In the genomic region with DNA sequence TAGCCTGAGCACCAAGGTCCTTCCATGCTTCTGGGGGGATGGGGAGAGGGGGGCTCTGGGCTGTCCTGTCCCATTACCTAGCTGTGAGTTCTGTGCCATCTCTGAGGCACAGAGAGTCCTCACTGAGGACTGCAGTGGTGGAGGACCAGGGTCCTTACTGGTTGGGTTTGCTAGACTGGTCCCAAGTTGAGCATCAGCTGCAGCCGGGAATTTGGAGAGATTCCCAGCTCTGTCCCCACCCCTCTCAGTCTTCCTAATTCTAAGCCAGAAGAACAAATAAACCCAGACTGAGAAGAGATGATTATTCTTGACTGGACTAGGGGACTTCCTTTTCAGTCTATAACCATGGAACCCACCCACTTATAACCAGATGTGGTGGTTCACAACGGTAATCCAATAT, we compare ENCODE assay signal across 12 mouse cellular contexts. TPM values are rescaled to one million over a fixed set of nuclear protein-coding genes. Genes with fewer than 3 reads are reported as not detected.
DNase-seq lines count a peak whose midpoint lies in the region; ATAC-seq lines count a peak whose summit lies in the region.
"Had no signal": no experiment of that assay in that cellular context is flagged by ENCODE, and none has a peak within 500 bp of the region (broad histone marks: within the 10 kb centered on the region; RNA-seq: fewer than 3 reads in every experiment).

No protein-coding gene starts in this region.

- no peak overlapping the region for H3K4me3 ChIP-seq in kidney, embryonic 14.5 days (ENCODE audit: low read length)
- H3K4me3 ChIP-seq in embryonic facial prominence, embryonic 10.5 days = 0 out of 2 replicates have a peak overlapping the region, but pooled peaks have one; percentile 23
- no peak overlapping the region for H3K4me3 ChIP-seq in limb, embryonic 10.5 days

- no peaks in the 10 kb centered on the region for H3K9me3 ChIP-seq in kidney, embryonic 14.5 days (ENCODE audit: control insufficient read depth, low read length)
- H3K9me3 ChIP-seq in embryonic facial prominence, embryonic 10.5 days = no peaks in the 10 kb centered on the region
- H3K9me3 ChIP-seq in limb, embryonic 10.5 days (replicated peaks) = no peaks in the 10 kb centered on the region

- H3K27me3 ChIP-seq in kidney, embryonic 14.5 days (ENCODE audit: control insufficient read depth, insufficient read depth, low read length) = no peaks in the 10 kb centered on the region
- H3K27me3 ChIP-seq in embryonic facial prominence, embryonic 10.5 days (replicated peaks; ENCODE audit: low read depth, poor library complexity, severe bottlenecking) = no peaks in the 10 kb centered on the region
- 0 out of 2 replicates have a peak, but pooled peaks cover 3% of the 10 kb centered on the region for H3K27me3 ChIP-seq in limb, embryonic 10.5 days (ENCODE audit: low read depth, poor library complexity, severe bottlenecking)

- no peak for ATAC-seq in kidney, embryonic 14.5 days (ENCODE audit: low FRiP score, low TSS enrichment)
- no peak for ATAC-seq in erythroblast, adult 5-6 weeks (replicated peaks; ENCODE audit: low FRiP score, poor library complexity, severe bottlenecking)

- no peak for DNase-seq in kidney, adult 8-10 months
- peak; percentile 62 for DNase-seq in NIH3T3 (ENCODE audit: low read depth)
- no peak for DNase-seq in embryonic facial prominence, embryonic 10.5 days (ENCODE audit: low spot score)
- no peak for DNase-seq in limb, embryonic 10.5 days (ENCODE audit: low spot score)
- no peak for DNase-seq in ovary, adult 18-20 months (ENCODE audit: low spot score)
- DNase-seq in c-Kit-positive CD71-positive TER-119-positive erythroid progenitor cells, embryonic 14.5 days (ENCODE audit: low spot score) = no peak
- DNase-seq: right cerebral cortex, adult 18-20 months had no signal

- H3K4me1 ChIP-seq in kidney, embryonic 14.5 days (ENCODE audit: control insufficient read depth, insufficient read depth, low read length) = peaks cover 23% of the 10 kb centered on the region
- H3K4me1 ChIP-seq in embryonic facial prominence, embryonic 10.5 days = peaks cover 20% of the 10 kb centered on the region
- peaks cover 18% of the 10 kb centered on the region for H3K4me1 ChIP-seq in limb, embryonic 10.5 days

- WGBS in kidney, embryonic 14.5 days = 59% methylated on average over 2 of the region's 2 CpGs
- 78% methylated on average over 2 of the region's 2 CpGs for WGBS in embryonic facial prominence, embryonic 10.5 days
- WGBS in limb, embryonic 10.5 days = 86% methylated on average over 2 of the region's 2 CpGs

- no peak overlapping the region for H3K9ac ChIP-seq in kidney, embryonic 14.5 days (ENCODE audit: low read depth, low read length)

- peak overlapping the region; percentile 22 for H3K4me2 ChIP-seq in kidney, embryonic 14.5 days (replicated peaks; ENCODE audit: low read depth, low read length)

- H3K27ac ChIP-seq in kidney, embryonic 14.5 days (ENCODE audit: low read depth, low read length) = 0 out of 2 replicates have a peak overlapping the region, but pooled peaks have one; percentile 6
- peak overlapping the region; percentile 57; the same call in 1 of the 2 replicates for H3K27ac ChIP-seq in embryonic facial prominence, embryonic 10.5 days (replicated peaks)
- H3K27ac ChIP-seq in limb, embryonic 10.5 days = 0 out of 2 replicates have a peak overlapping the region, but pooled peaks have one; percentile 12
- H3K27ac ChIP-seq: macrophage had no signal

- H3K36me3 ChIP-seq in kidney, embryonic 14.5 days (ENCODE audit: control insufficient read depth, insufficient read depth, low read length) = no peaks in the 10 kb centered on the region
- H3K36me3 ChIP-seq in embryonic facial prominence, embryonic 10.5 days (replicated peaks) = no peaks in the 10 kb centered on the region
- H3K36me3 ChIP-seq in limb, embryonic 10.5 days = no peaks in the 10 kb centered on the region

RNA-seq across cellular contexts. Expression of gene Plekha4, which starts 4.5 kb away (rescaled TPM):
- 4.7 and 5.1 TPM in 2 replicates for polyA plus RNA-seq in kidney, embryonic 14.5 days (2014; fragmentation: Nextera tagmentation; extraction: Ambion mirVana)
- polyA plus RNA-seq in embryonic facial prominence, embryonic 10.5 days (2016; fragmentation: Nextera tagmentation; extraction: Ambion mirVana) = 1.9 and 2.3 TPM in 2 replicates
- polyA plus RNA-seq in limb, embryonic 10.5 days (2016; fragmentation: Nextera tagmentation; extraction: Ambion mirVana) = 0.43 and 1.0 TPM in 2 replicates
- total RNA-seq in erythroblast, adult 5-6 weeks (2015; ENCODE audit: low replicate concordance) = 1.3 TPM in 1 of 2 replicates, not detected in the other
- 2.8 and 9.9 TPM in 2 replicates for total RNA-seq in erythroblast, adult 5-6 weeks (2017; ENCODE audit: low replicate concordance)

RNA-seq across cellular contexts. Expression of gene Ppp1r15a, which starts 4.6 kb away (rescaled TPM):
- polyA plus RNA-seq in kidney, embryonic 14.5 days (2014; fragmentation: Nextera tagmentation; extraction: Ambion mirVana) = 13.4 and 15.7 TPM in 2 replicates
- polyA plus RNA-seq in embryonic facial prominence, embryonic 10.5 days (2016; fragmentation: Nextera tagmentation; extraction: Ambion mirVana) = 18.6 and 21.6 TPM in 2 replicates
- polyA plus RNA-seq in limb, embryonic 10.5 days (2016; fragmentation: Nextera tagmentation; extraction: Ambion mirVana) = 22.4 and 25.7 TPM in 2 replicates
- 1,095 and 1,392 TPM in 2 replicates for total RNA-seq in erythroblast, adult 5-6 weeks (2015; ENCODE audit: low replicate concordance)
- total RNA-seq in erythroblast, adult 5-6 weeks (2017; ENCODE audit: low replicate concordance) = 1,351 and 1,490 TPM in 2 replicates

RNA-seq across cellular contexts. Expression of gene Nucb1, which starts 20.4 kb away (rescaled TPM):
- polyA plus RNA-seq in kidney, embryonic 14.5 days (2014; fragmentation: Nextera tagmentation; extraction: Ambion mirVana) = 141 and 190 TPM in 2 replicates
- 115 and 123 TPM in 2 replicates for polyA plus RNA-seq in embryonic facial prominence, embryonic 10.5 days (2016; fragmentation: Nextera tagmentation; extraction: Ambion mirVana)
- 116 and 125 TPM in 2 replicates for polyA plus RNA-seq in limb, embryonic 10.5 days (2016; fragmentation: Nextera tagmentation; extraction: Ambion mirVana)
- total RNA-seq in erythroblast, adult 5-6 weeks (2015; ENCODE audit: low replicate concordance) = 83.0 and 88.6 TPM in 2 replicates
- 487 and 671 TPM in 2 replicates for total RNA-seq in erythroblast, adult 5-6 weeks (2017; ENCODE audit: low replicate concordance)

RNA-seq across cellular contexts. Expression of gene Hsd17b14, which starts 24.1 kb away (rescaled TPM):
- polyA plus RNA-seq in kidney, embryonic 14.5 days (2014; fragmentation: Nextera tagmentation; extraction: Ambion mirVana) = 12.8 and 13.5 TPM in 2 replicates
- polyA plus RNA-seq in embryonic facial prominence, embryonic 10.5 days (2016; fragmentation: Nextera tagmentation; extraction: Ambion mirVana) = 0.87 and 0.92 TPM in 2 replicates
- polyA plus RNA-seq in limb, embryonic 10.5 days (2016; fragmentation: Nextera tagmentation; extraction: Ambion mirVana) = 1.0 and 1.1 TPM in 2 replicates
- total RNA-seq in erythroblast, adult 5-6 weeks (2015; ENCODE audit: low replicate concordance) = not detected in 2 replicates
- total RNA-seq in erythroblast, adult 5-6 weeks (2017; ENCODE audit: low replicate concordance) = not detected in 2 replicates
- total RNA-seq: layer of hippocampus, postnatal 14 days; liver, adult 2 months had no signal
- polyA plus RNA-seq: liver, adult 2 months had no signal

RNA-seq across cellular contexts. Expression of gene Bcat2, which starts 39.3 kb away (rescaled TPM):
- 61.1 and 73.7 TPM in 2 replicates for polyA plus RNA-seq in kidney, embryonic 14.5 days (2014; fragmentation: Nextera tagmentation; extraction: Ambion mirVana)
- polyA plus RNA-seq in embryonic facial prominence, embryonic 10.5 days (2016; fragmentation: Nextera tagmentation; extraction: Ambion mirVana) = 51.1 and 51.9 TPM in 2 replicates
- polyA plus RNA-seq in limb, embryonic 10.5 days (2016; fragmentation: Nextera tagmentation; extraction: Ambion mirVana) = 65.8 and 68.0 TPM in 2 replicates
- total RNA-seq in erythroblast, adult 5-6 weeks (2015; ENCODE audit: low replicate concordance) = 5.8 and 9.0 TPM in 2 replicates
- 10.7 and 11.2 TPM in 2 replicates for total RNA-seq in erythroblast, adult 5-6 weeks (2017; ENCODE audit: low replicate concordance)

Comparison
In these comparisons a context has a peak if more than half of its experiments do, and no peak if none do; other contexts are left out.
1. H3K27ac ChIP-seq: peak in every context shown above with its lines; median percentile 57 in embryonic facial prominence, embryonic 10.5 days; 12 in limb, embryonic 10.5 days; 6 in kidney, embryonic 14.5 days.